Mouse (Mus musculus) liver, adult 2 months (tissue): ENCODE data around the gene Gm1123. TPM values are rescaled to one million over a fixed set of nuclear protein-coding genes. Genes with fewer than 3 reads are reported as not detected.

Experiments
- DNase-seq: peaks from one replicate; pipeline ENCODE4 v3.0.0-alpha.2; 2011; ENCODE audit warnings: low read depth, low spot score; ENCODE audit errors: extremely low read depth
- H3K27ac ChIP-seq: fragments of 200-500 bp; replicated peaks from 2 replicates; pipeline ENCODE4 v1.5.1; 2012; ENCODE audit warnings: low read depth, mild to moderate bottlenecking, control low read depth, inconsistent platforms, low read length; ENCODE audit not compliant: insufficient read depth
- H3K27me3 ChIP-seq: fragments of 200-500 bp; 2 replicates; pipeline ENCODE4 v1.6.1; 2012; ENCODE audit warnings: mild to moderate bottlenecking, moderate library complexity, low read length, inconsistent platforms; ENCODE audit not compliant: control insufficient read depth, insufficient read depth
- H3K36me3 ChIP-seq: fragments of 200-500 bp; 2 replicates; pipeline ENCODE4 v1.6.1; 2012; ENCODE audit warnings: low read length, inconsistent platforms; ENCODE audit not compliant: control insufficient read depth, insufficient read depth
- H3K4me1 ChIP-seq: fragments of 200-500 bp; 2 replicates; pipeline ENCODE4 v1.6.1; 2011; ENCODE audit warnings: low read length; ENCODE audit not compliant: control insufficient read depth, insufficient read depth
- H3K4me3 ChIP-seq: fragments of 200-500 bp; 2 replicates; pipeline ENCODE4 v1.5.1; 2011; ENCODE audit warnings: low read depth, mild to moderate bottlenecking, control low read depth, low read length, moderate library complexity; ENCODE audit not compliant: insufficient read depth
- H3K79me2 ChIP-seq: fragments of 200-500 bp; 2 replicates; pipeline ENCODE4 v1.6.1; 2012; ENCODE audit warnings: inconsistent platforms, mild to moderate bottlenecking, low read length, moderate library complexity; ENCODE audit not compliant: control insufficient read depth, insufficient read depth
- H3K9ac ChIP-seq: fragments of 200-500 bp; 2 replicates; pipeline ENCODE4 v1.6.1; 2012; ENCODE audit warnings: low read depth, mild to moderate bottlenecking, control low read depth, inconsistent platforms, low read length
- CTCF ChIP-seq: fragments of 200-500 bp; IDR thresholded peaks from 2 replicates; pipeline ENCODE4 v1.5.1; 2011; ENCODE audit warnings: low read depth, low read length, control low read depth
- POLR2A ChIP-seq: fragments of 200-500 bp; IDR thresholded peaks from 2 replicates; pipeline ENCODE4 v1.6.1; 2011; ENCODE audit warnings: low read length, control low read depth; ENCODE audit not compliant: insufficient read depth; ENCODE audit errors: extremely low read depth
- WGBS: fragments of 180-500 bp; shearing (Covaris S2); methylation state at CpG from one replicate; pipeline ENCODE4 v1.1.7; 2018; 5-methylcytosine and 5-hydroxymethylcytosine counted together
- polyA plus RNA-seq: library from polyadenylated mRNA; depleted of rRNA; stranded (reverse); fragments of >200 nt; gene quantifications from 2 replicates; pipeline ENCODE4 v1.2.3, GENCODE M21; 2012
- total RNA-seq: library from RNA; depleted of rRNA; stranded (reverse); fragments of >200 nt; gene quantifications from 2 replicates; pipeline ENCODE4 v1.2.3, GENCODE M21; 2014

The Gm1123 gene
- total and polyA plus RNA-seq, 2 experiments: not detected

DNA sequence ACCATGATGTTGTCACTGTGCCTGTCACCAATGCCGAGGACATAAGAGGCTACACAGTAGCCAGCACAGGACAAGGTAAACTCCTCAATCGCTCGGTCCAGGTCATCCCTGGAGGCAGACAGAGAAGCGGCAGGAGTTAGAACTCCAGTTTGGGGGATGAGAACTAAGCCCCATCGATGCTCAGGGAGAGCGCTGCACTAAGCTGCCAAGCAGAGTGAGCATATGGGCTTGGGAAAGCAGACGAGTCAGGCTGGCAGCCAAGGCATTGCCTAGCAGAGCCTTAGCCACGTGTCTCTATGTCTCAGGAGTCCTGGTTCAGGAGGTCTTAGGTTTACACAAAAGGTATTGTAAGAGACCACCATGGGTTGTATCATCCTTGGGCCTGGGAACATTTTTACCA, 9.2 kb upstream of the Gm1123 start:
- DNase-seq: no peak
- no peaks in the 10 kb centered on the region for H3K79me2 ChIP-seq
- 92% methylated on average over 8 of the region's 8 CpGs for WGBS
- H3K36me3 ChIP-seq: peaks cover 27% of the 10 kb centered on the region
- no peak overlapping the region for H3K9ac ChIP-seq
- no peaks in the 10 kb centered on the region for H3K27me3 ChIP-seq
- H3K4me1 ChIP-seq: no peaks in the 10 kb centered on the region
- H3K27ac ChIP-seq: no peak overlapping the region
- no peak overlapping the region for H3K4me3 ChIP-seq
- TF ChIP-seq POLR2A: no peak
- TF ChIP-seq CTCF: no peak

DNA sequence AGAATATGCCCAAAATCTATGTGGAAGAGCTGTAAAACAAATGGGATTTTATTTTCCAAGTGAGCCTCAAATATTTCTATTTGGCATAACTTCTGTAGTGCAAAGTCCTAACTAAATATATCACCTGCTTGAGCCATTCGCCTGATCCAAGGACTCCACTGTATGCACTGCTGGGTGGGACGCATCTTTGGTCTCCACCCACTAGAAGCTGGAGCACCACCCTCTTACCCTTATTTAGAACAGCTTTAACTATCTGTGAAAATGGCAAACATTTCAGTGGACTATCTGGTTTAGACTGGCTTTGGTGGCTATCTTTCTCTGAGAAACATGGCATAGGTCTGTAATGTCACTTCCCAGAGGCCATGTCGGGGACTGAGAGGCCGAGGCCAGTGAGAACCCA, 7.1 kb upstream of the Gm1123 start:
- no peak for TF ChIP-seq CTCF
- no peak for TF ChIP-seq POLR2A
- no peak for DNase-seq
- H3K79me2 ChIP-seq: no peaks in the 10 kb centered on the region
- no peaks in the 10 kb centered on the region for H3K4me1 ChIP-seq
- H3K9ac ChIP-seq: no peak overlapping the region
- H3K4me3 ChIP-seq: no peak overlapping the region
- no peaks in the 10 kb centered on the region for H3K27me3 ChIP-seq
- no peak overlapping the region for H3K27ac ChIP-seq
- H3K36me3 ChIP-seq: peaks cover 33% of the 10 kb centered on the region
- WGBS: 91% methylated on average over 4 of the region's 4 CpGs

DNA sequence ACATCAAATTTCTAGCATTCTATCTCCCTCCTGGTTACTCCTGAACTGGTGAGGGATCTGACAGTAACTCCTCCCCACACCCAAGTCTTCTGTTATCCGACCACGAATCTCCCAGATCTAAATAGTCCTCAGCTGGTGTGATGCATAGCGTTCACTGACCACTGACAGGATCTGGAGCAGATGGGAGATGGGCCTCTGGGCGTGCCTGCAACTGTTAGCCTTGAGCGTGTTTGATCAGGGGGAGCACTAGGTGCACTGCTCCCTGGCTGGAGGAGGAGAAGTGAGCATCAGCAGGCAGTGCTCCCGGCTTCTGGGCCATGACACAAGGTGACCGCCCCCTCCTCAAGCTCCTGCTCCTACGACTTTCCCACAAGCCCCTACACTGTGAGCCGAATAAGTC, 6.5 kb upstream of the Gm1123 start:
- 91% methylated on average over 9 of the region's 9 CpGs for WGBS
- TF ChIP-seq POLR2A: no peak

DNA sequence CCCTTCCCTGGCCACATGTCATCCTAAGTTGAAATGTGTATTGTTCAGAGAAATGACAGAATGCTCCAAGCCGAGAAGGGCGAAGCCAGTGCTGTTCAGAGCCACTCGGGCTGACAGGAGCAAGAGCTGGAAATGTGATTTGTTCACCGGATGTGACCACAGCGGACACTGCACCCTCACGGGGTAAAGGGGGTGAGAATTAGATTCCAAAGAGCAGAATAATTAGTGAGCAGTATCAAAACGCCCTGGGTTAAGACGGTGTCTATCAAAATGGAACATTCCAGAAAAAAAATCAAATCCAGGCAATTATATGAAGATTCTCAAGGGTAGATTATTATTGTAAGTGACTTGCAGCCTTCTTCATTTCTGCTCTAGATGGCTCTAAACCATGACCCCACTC, 1.4 kb downstream of the Gm1123 start:
- Histone ChIP-seq H3K9ac (no peak overlapping the region), H3K4me3 (no peak overlapping the region), H3K4me1 (no peaks in the 10 kb centered on the region), H3K36me3 (peaks cover 3% of the 10 kb centered on the region; the same call in 1 of the 2 replicates), H3K27me3 (no peaks in the 10 kb centered on the region), H3K79me2 (no peaks in the 10 kb centered on the region), H3K27ac (no peak overlapping the region)
- DNase-seq: no peak
- TF ChIP-seq POLR2A: no peak
- TF ChIP-seq CTCF: no peak
- 87% methylated on average over 8 of the region's 8 CpGs for WGBS

More for the DNA sequence above, 6.5 kb upstream of the Gm1123 start:
- Histone ChIP-seq H3K27me3 (no peaks in the 10 kb centered on the region), H3K9ac (no peak overlapping the region), H3K4me1 (no peaks in the 10 kb centered on the region), H3K4me3 (no peak overlapping the region), H3K27ac (no peak overlapping the region), H3K79me2 (no peaks in the 10 kb centered on the region), H3K36me3 (peaks cover 33% of the 10 kb centered on the region)
- no peak for DNase-seq

DNA sequence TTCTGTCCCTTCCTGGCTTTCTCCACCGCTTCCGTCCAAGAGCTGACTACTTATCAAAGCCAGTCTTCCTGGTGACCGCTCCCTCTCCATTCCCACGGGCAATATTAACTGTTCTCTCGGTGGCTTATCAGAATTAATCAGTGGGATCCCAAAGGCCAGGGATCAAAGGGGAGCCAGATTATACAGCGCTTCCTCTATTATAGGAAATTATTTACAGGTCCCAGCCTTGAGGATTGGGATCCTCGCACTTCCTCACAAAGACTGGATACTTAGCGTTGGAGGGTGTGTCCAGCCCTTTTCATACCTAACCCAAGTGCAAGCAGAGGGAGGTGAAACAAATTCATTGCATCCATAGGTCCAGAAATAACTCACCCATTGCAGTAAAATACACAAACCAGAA, 3.5 kb downstream of the Gm1123 start:
- 68% methylated on average over 8 of the region's 8 CpGs for WGBS
- TF ChIP-seq CTCF (no peak), POLR2A (no peak)
- Histone ChIP-seq H3K79me2 (no peaks in the 10 kb centered on the region), H3K27ac (no peak overlapping the region), H3K9ac (no peak overlapping the region), H3K27me3 (no peaks in the 10 kb centered on the region), H3K4me1 (no peaks in the 10 kb centered on the region), H3K4me3 (no peak overlapping the region), H3K36me3 (0 out of 2 replicates have a peak, but pooled peaks cover 1% of the 10 kb centered on the region)
- no peak for DNase-seq

DNA sequence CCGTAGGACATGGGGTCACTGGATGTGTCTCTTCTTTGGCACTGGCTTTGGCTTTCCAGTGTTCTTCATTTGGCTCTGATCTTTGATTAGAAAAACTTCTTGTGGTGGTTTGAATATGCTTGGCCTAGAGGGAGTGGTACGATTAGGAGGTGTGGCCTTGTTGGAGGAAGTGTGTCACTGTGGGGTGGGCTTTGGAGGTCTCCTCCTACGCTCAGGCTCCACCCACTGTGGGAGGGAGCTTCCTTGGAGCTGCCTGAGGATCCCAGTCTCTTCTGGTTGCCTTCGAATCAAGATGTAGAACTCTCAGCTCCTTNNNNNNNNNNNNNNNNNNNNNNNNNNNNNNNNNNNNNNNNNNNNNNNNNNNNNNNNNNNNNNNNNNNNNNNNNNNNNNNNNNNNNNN, 13.8 kb downstream of the Gm1123 start:
- no peak overlapping the region for H3K4me3 ChIP-seq
- no peak overlapping the region for H3K27ac ChIP-seq
- no peak for TF ChIP-seq POLR2A
- TF ChIP-seq CTCF: no peak
- H3K4me1 ChIP-seq: no peaks in the 10 kb centered on the region
- DNase-seq: no peak
- H3K79me2 ChIP-seq: no peaks in the 10 kb centered on the region
- H3K9ac ChIP-seq: no peak overlapping the region
- H3K27me3 ChIP-seq: no peaks in the 10 kb centered on the region
- 89% methylated on average over 4 of the region's 4 CpGs for WGBS
- no peaks in the 10 kb centered on the region for H3K36me3 ChIP-seq
